Mouse (Mus musculus) thymus, postnatal 4 days (tissue): ENCODE measurements at regions not wholly inside any gene's neighbourhood (a gene's known extent, or its start where the extent isn't known, plus 50 kb on each side); places are given as distances from the start of the nearest gene placed in this dataset.
A peak's percentile ranks its signal among the peaks of the same experiment; 100 is the strongest.

Source experiments
- DNase-seq: peaks from one replicate; pipeline ENCODE4 v3.0.0; 2021

- DNase-seq, result peak; percentile 45
These were observed 242.6 kb downstream of the Cbln4 start for GRCm38 (mm10) chr2:171800511-171801268.

GRCm38 (mm10) chr2:171799351-171799750, 243.9 kb downstream of the Cbln4 start:
- DNase-seq, result no peak

- DNase-seq, result no peak
These were observed 252.6 kb downstream of the Cbln4 start for GRCm38 (mm10) chr2:171790686-171791085.

GRCm38 (mm10) chr2:171766193-171766930, 276.9 kb downstream of the Cbln4 start:
- no peak for DNase-seq

GRCm38 (mm10) chr2:171765071-171765470, 278.2 kb downstream of the Cbln4 start:
- no peak for DNase-seq

- no peak for DNase-seq
These were observed 289.8 kb downstream of the Cbln4 start for GRCm38 (mm10) chr2:171753502-171753901.

- DNase-seq, result no peak
These were observed 296.1 kb downstream of the Cbln4 start for GRCm38 (mm10) chr2:171747162-171747561.

GRCm38 (mm10) chr2:171743111-171743510, 300.2 kb downstream of the Cbln4 start:
- DNase-seq, result no peak

- DNase-seq, result no peak
These were observed 300.6 kb downstream of the Cbln4 start for GRCm38 (mm10) chr2:171742706-171743105.

- no peak for DNase-seq
These were observed 305.5 kb downstream of the Cbln4 start for GRCm38 (mm10) chr2:171737761-171738160.

- DNase-seq, result no peak
These were observed 308.2 kb downstream of the Cbln4 start for GRCm38 (mm10) chr2:171735061-171735490.

GRCm38 (mm10) chr2:171734634-171734987, 308.7 kb downstream of the Cbln4 start:
- no peak for DNase-seq

GRCm38 (mm10) chr2:171733965-171734633, 309.2 kb downstream of the Cbln4 start:
- DNase-seq, result no peak

GRCm38 (mm10) chr2:171719269-171719668, 324.0 kb downstream of the Cbln4 start:
- no peak for DNase-seq

- no peak for DNase-seq
These were observed 324.4 kb downstream of the Cbln4 start for GRCm38 (mm10) chr2:171718855-171719254.

GRCm38 (mm10) chr2:171712816-171713570, 330.3 kb downstream of the Cbln4 start:
- DNase-seq, result no peak

- no peak for DNase-seq
These were observed 349.7 kb downstream of the Cbln4 start for GRCm38 (mm10) chr2:171693526-171693925.

GRCm38 (mm10) chr2:171690781-171691180, 352.5 kb downstream of the Cbln4 start:
- DNase-seq, result no peak

GRCm38 (mm10) chr2:171689102-171689501, 354.2 kb downstream of the Cbln4 start:
- DNase-seq, result no peak

GRCm38 (mm10) chr2:171677998-171678397, 365.3 kb downstream of the Cbln4 start:
- no peak for DNase-seq

- DNase-seq, result no peak
These were observed 366.1 kb downstream of the Cbln4 start for GRCm38 (mm10) chr2:171677128-171677527.

- no peak for DNase-seq
These were observed 367.2 kb downstream of the Cbln4 start for GRCm38 (mm10) chr2:171676083-171676482.

GRCm38 (mm10) chr2:171675411-171675810, 367.9 kb downstream of the Cbln4 start:
- no peak for DNase-seq
